Mouse (Mus musculus) ES-Bruce4 (cell line): ENCODE data around the gene Tmprss12. TPM values are rescaled to one million over a fixed set of nuclear protein-coding genes. Genes with fewer than 3 reads are reported as not detected.
"Not testable (repeated sequence)": the region's sequence is repeated elsewhere in the genome, so short reads cannot be mapped to it uniquely, and the experiment has no call there.

Experiments
- H3K27ac ChIP-seq: 2 replicates; pipeline ENCODE4 v1.5.1; 2012; ENCODE audit warnings: low read length, inconsistent platforms; ENCODE audit not compliant: insufficient read depth
- H3K27me3 ChIP-seq: 2 replicates; pipeline ENCODE4 v1.6.1; 2012; ENCODE audit warnings: mild to moderate bottlenecking, low read length, inconsistent platforms; ENCODE audit not compliant: control insufficient read depth, poor library complexity, insufficient read depth, severe bottlenecking
- H3K36me3 ChIP-seq: 2 replicates; pipeline ENCODE4 v1.6.1; 2012; ENCODE audit warnings: inconsistent platforms, mild to moderate bottlenecking, low read length, moderate library complexity; ENCODE audit not compliant: control insufficient read depth, poor library complexity, insufficient read depth, severe bottlenecking
- H3K4me1 ChIP-seq: one replicate; pipeline ENCODE4 v1.8.1; 2011; ENCODE audit warnings: low read length; ENCODE audit not compliant: control insufficient read depth, insufficient read depth
- H3K4me3 ChIP-seq: 2 replicates; pipeline ENCODE4 v1.5.1; 2011; ENCODE audit warnings: low read depth, mild to moderate bottlenecking, low read length
- H3K9ac ChIP-seq: 2 replicates; pipeline ENCODE4 v1.6.1; 2012; ENCODE audit warnings: low read depth, mild to moderate bottlenecking, inconsistent platforms; ENCODE audit not compliant: poor library complexity, severe bottlenecking
- H3K9me3 ChIP-seq: replicated peaks from 2 replicates; pipeline ENCODE4 v1.6.1; 2012; ENCODE audit warnings: mild to moderate bottlenecking, low read length, inconsistent platforms; ENCODE audit not compliant: control insufficient read depth, poor library complexity, insufficient read depth, severe bottlenecking
- CTCF ChIP-seq: IDR thresholded peaks from one replicate; pipeline ENCODE4 v1.8.1; 2011; ENCODE audit warnings: low read depth, low read length
- EP300 ChIP-seq: IDR thresholded peaks from 2 replicates; pipeline ENCODE4 v1.6.1; 2011; ENCODE audit warnings: low read depth, low read length; ENCODE audit not compliant: insufficient read depth
- POLR2A ChIP-seq: IDR thresholded peaks from one replicate; pipeline ENCODE4 v1.8.1; 2011; ENCODE audit warnings: low read length; ENCODE audit not compliant: insufficient read depth
- polyA plus RNA-seq: library from polyadenylated mRNA; stranded (reverse); fragments of >200 nt; gene quantifications from 2 replicates; pipeline ENCODE4 v1.2.4, GENCODE M21; 2011; ENCODE audit warnings: low read depth; ENCODE audit not compliant: missing spikeins, insufficient read depth, insufficient read length

Gene Tmprss12
- polyA plus RNA-seq, 1 experiment = 3.2 TPM

DNA sequence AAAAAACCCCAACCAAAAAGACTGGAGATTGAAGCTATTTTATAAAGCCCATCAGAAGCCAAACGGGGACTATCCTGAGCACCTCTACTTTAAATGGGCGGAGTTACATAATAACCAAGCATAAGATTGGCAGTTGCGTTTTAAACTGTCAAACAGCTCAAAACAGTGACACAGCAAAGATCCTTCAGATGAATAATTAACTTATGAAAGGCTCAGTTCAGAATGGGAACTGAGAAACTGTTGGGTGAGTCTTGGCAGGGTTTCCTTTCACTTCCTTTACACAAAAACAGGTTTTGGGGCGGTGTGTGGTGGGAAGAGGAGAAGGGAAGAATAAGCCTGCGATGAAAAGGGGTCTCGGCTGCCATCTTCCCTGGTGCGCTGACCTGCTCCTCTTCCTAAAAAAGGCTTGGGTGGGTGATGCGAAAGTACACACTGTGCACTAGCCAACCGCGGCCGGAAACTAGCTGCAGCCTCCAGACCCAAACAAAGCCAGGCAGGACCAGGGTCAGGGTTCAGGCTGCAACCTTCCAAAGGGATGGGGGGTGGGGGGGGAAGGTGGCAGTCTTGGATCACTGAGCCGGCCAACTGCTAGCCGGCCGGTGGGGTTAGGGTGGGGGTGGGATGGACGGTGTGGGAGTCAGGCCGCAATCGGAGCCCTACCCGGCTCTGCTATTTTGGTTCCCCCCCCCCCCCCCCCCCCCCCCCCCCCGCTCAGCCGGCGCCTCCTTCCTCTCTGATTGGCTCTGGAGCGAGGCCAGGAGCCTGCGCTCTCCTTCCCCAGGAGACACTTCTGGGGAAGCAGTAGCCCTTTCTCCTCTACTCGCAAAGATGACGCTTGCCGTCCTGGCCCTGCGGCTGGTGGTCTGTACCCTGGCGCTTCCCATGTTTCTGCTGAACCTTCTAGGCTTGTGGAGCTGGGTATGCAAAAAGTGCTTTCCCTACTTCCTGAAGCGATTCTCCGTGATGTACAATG, 23.7 kb downstream of the Tmprss12 start, which contains the start of gene Mettl7a1:
Mettl7a1 (plus strand) TSS at position 122 of the 973 bp plus-strand sequence.
- no peaks in the 10 kb centered on the region for H3K27me3 ChIP-seq
- H3K9ac ChIP-seq = peak within 1 kb of the TSS; percentile 56
- peak within 1 kb of the TSS; percentile 84 for H3K27ac ChIP-seq
- H3K4me3 ChIP-seq = peak within 1 kb of the TSS; percentile 95
- peaks cover 2% of the 10 kb centered on the region for H3K4me1 ChIP-seq
- no peaks in the 10 kb centered on the region for H3K9me3 ChIP-seq
- H3K36me3 ChIP-seq = no peaks in the 10 kb centered on the region
- TF ChIP-seq CTCF (no peak), POLR2A (peak; percentile 46), EP300 (0 out of 2 replicates have a peak, but pooled peaks have one; percentile 26)

- Histone ChIP-seq H3K27me3 (no peaks in the 10 kb centered on the region), H3K27ac (no peak overlapping the region), H3K4me1 (no peaks in the 10 kb centered on the region), H3K4me3 (no peak overlapping the region), H3K36me3 (no peaks in the 10 kb centered on the region), H3K9me3 (no peaks in the 10 kb centered on the region), H3K9ac (no peak overlapping the region)
- TF ChIP-seq CTCF (no peak), EP300 (no peak), POLR2A (no peak)
Observed at GRCm38 (mm10) chr15:100306201-100306600, 25.6 kb downstream of the Tmprss12 start.

DNA sequence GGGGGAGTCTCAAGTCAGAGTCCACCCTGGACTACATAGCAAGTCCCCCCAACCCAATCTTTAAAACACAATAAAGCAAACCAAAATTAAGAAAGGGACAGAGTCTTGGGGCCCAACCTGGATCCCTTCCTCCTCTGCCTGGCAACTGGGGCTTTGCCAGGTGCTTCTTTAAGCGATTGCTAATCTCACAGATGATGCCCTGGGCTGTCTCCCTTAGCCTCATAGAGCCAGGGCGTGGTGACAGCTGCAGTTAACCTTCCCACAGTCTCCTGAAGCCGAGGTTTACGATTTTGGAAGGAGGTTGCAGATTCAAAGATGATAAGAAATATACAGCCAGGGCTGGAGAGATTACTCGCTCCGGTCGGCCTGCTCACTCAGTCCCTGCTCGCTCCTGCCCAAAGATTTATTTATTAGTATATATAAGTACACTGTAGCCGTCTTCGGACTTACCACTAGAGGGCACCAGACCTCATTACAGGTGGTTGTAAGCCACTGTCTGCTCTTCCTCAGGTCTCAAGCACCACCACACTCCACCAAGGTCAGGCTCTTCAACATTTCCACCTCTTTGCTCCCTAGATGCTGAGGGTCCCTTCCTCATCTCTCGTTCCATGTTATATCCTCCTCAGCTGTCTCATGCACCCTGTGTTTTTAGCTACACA, 26.9 kb downstream of the Tmprss12 start:
- TF ChIP-seq CTCF = peak; percentile 26
- H3K27ac ChIP-seq, H3K36me3 ChIP-seq, H3K27me3 ChIP-seq, H3K4me3 ChIP-seq, H3K4me1 ChIP-seq, H3K9me3 ChIP-seq, H3K9ac ChIP-seq: not testable (repeated sequence)

GRCm38 (mm10) chr15:100312346-100312745, 31.7 kb downstream of the Tmprss12 start:
- Histone ChIP-seq H3K4me3 (no peak overlapping the region), H3K36me3 (no peaks in the 10 kb centered on the region), H3K27ac (no peak overlapping the region; the same call in 1 of the 2 replicates), H3K9me3 (no peaks in the 10 kb centered on the region), H3K4me1 (no peaks in the 10 kb centered on the region), H3K27me3 (no peaks in the 10 kb centered on the region), H3K9ac (no peak overlapping the region)
- no peak for TF ChIP-seq POLR2A
- no peak for TF ChIP-seq EP300
- TF ChIP-seq CTCF = no peak

GRCm38 (mm10) chr15:100314448-100315145, 34.0 kb downstream of the Tmprss12 start:
- Histone ChIP-seq H3K9me3 (no peaks in the 10 kb centered on the region), H3K27ac (0 out of 2 replicates have a peak overlapping the region, but pooled peaks have one; percentile 10)

DNA sequence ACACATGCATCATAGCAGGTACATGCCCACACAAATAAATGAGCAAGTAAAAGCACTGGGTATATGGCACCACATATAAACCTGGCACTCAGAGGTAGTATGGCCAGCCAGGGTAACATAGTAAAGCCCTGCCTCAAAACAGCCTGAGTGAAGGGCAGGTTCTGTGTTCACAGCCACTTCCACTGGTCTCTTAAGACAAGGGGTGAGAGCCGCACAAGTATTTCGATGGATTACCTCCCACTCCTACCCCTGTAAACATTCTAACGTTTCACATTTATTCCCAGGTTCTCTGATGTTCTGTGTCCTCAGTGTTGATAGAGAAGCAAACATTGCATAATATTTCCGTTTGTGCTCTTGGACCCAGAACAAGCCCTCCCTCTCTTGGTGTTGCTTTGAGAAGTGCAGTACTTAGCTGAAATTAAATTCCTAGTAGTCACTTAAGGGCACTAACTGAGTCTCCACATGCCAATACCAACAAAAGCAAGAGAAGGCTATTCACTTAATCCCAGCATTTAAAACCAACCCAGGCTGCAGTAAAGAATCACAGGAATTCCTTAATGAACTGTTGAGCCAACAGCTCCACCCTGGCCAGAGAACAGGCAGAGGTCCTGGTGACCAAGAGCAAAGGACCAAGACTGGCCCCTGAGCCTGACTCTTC, 37.5 kb downstream of the Tmprss12 start:
- not testable (repeated sequence) for H3K4me3 ChIP-seq, H3K9ac ChIP-seq, H3K27ac ChIP-seq, H3K4me1 ChIP-seq, H3K27me3 ChIP-seq, H3K9me3 ChIP-seq, H3K36me3 ChIP-seq

More at GRCm38 (mm10) chr15:100314448-100315145, 34.0 kb downstream of the Tmprss12 start:
- TF ChIP-seq POLR2A (no peak), CTCF (no peak), EP300 (peak; percentile 74; the same call in 1 of the 2 replicates)
- H3K36me3 ChIP-seq = no peaks in the 10 kb centered on the region
- H3K9ac ChIP-seq = no peak overlapping the region
- H3K4me3 ChIP-seq = no peak overlapping the region
- no peaks in the 10 kb centered on the region for H3K4me1 ChIP-seq
- H3K27me3 ChIP-seq = no peaks in the 10 kb centered on the region
